Mouse (Mus musculus): ENCODE measurements at regions not wholly inside any gene's neighbourhood (a gene's known extent, or its start where the extent isn't known, plus 50 kb on each side); places are given as distances from the start of the nearest gene placed in this dataset.

DNA sequence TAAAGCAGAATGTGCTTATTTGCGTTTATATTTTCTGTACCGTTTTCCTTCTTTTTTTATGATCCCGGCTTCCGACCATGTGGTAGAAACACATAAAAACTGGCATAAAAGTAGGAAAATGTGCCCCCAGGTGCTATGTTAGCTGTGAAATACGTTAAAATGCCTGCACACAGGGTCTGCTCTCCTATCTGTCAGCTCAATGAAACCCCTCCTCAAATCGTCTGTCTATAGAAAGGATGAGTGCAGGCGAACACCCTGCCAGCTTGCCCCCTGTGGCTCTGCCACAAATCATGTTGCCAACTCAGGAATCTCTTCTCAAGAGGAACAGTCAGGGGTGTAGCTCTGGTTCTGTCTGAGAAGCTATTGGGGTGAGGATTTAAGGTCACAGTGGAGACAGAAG is 78.4 kb upstream of the Gria1 start:
- H3K4me1 ChIP-seq (ENCODE audit: control insufficient read depth in 1 of 2, insufficient read depth in 2 of 2), result no peaks in the 10 kb centered on the region
- H3K79me2 ChIP-seq (replicated peaks; ENCODE audit: control insufficient read depth, extremely low read depth, insufficient read depth, poor library complexity, severe bottlenecking), result no peaks in the 10 kb centered on the region
- H3K9me3 ChIP-seq (replicated peaks; ENCODE audit: low read length), result peaks cover 65% of the 10 kb centered on the region
- TF ChIP-seq MAFK (IDR thresholded peaks at IDR 0.05; ENCODE audit: insufficient replicate concordance, low read length) (no peak), BHLHE40 (IDR thresholded peaks at IDR 0.05; ENCODE audit: low read depth, low read length) (no peak), IRF4 (IDR thresholded peaks at IDR 0.05; ENCODE audit: low read depth, low read length) (no peak), ZC3H11A (IDR thresholded peaks at IDR 0.05; ENCODE audit: low read depth, low read length) (no peak), KAT2A (IDR thresholded peaks at IDR 0.05; ENCODE audit: insufficient replicate concordance, low read length) (no peak), ZKSCAN1 (IDR thresholded peaks at IDR 0.05; ENCODE audit: borderline replicate concordance, low read depth, low read length) (no peak), POLR2A (IDR thresholded peaks at IDR 0.05; ENCODE audit: low read depth, low read length) (no peak), JUN (IDR thresholded peaks at IDR 0.05; ENCODE audit: insufficient read depth, low read depth, low read length) (no peak), JUND (conservative IDR thresholded peaks at IDR 0.05; ENCODE audit: low read depth, low read length) (no peak), POLR2AphosphoS2 (IDR thresholded peaks at IDR 0.05; ENCODE audit: low read depth, low read length) (no peak), HCFC1 (IDR thresholded peaks at IDR 0.05; ENCODE audit: low read depth, low read length) (no peak), USF1 (IDR thresholded peaks at IDR 0.05; ENCODE audit: low read depth, low read length) (no peak)
- no peaks in the 10 kb centered on the region for H3K36me3 ChIP-seq (replicated peaks in 1 of 2; ENCODE audit: control insufficient read depth in 1 of 2, insufficient read depth in 1 of 2, low read length in 1 of 2)
- H3K27me3 ChIP-seq (replicated peaks), result no peaks in the 10 kb centered on the region
- H3K27ac ChIP-seq (ENCODE audit: insufficient read depth, low read depth), result no peak overlapping the region
- H3K4me2 ChIP-seq (ENCODE audit: insufficient read depth, low read depth, poor library complexity, severe bottlenecking), result no peak overlapping the region
- dilution Hi-C loops (cut with MboI; ENCODE audit: extremely low pct_ligation_motif_present, extremely low pct_unique_long_range_greater_than_20kb, low sequenced_read_pairs), result no loop called here
- H3K9ac ChIP-seq (ENCODE audit: insufficient read depth, low read depth), result no peak overlapping the region
- H3K4me3 ChIP-seq (replicated peaks in 1 of 3; ENCODE audit: low read depth in 2 of 3, low read length in 2 of 3, poor library complexity in 1 of 3), result no peak overlapping the region
- in situ Hi-C loops (cut with MboI; ENCODE audit: low pct_ligation_motif_present, low pct_unique_long_range_greater_than_20kb, low sequenced_read_pairs), result no loop called here
- no peak for DNase-seq (ENCODE audit: extremely low read depth)

DNA sequence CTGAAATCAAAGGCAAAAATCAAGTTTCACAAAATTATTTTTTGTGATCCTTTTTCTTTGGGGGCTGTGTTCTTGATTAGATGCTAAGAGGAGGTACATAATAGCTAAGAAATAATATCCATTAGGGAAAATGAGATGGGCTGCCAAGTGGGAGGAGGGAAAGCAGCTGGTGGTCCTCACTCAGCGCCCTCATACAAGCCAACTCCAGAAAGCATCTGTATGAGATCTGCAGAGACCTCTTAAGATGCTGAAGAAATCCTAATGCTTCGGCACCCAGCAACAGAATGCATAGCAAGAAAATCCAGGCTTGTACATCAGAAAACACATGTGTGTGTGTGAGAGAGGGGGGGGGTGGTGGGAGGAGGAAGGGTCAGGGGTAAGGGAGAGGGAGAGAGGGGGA is 58.8 kb upstream of the Gria1 start:
- H3K79me2 ChIP-seq (replicated peaks; ENCODE audit: control insufficient read depth, extremely low read depth, insufficient read depth, poor library complexity, severe bottlenecking), result no peaks in the 10 kb centered on the region
- H3K9me3 ChIP-seq (replicated peaks; ENCODE audit: low read length), result peaks cover 58% of the 10 kb centered on the region
- H3K27ac ChIP-seq (ENCODE audit: insufficient read depth, low read depth), result no peak overlapping the region
- H3K27me3 ChIP-seq (replicated peaks), result no peaks in the 10 kb centered on the region
- no peaks in the 10 kb centered on the region for H3K4me1 ChIP-seq (ENCODE audit: control insufficient read depth in 1 of 2, insufficient read depth in 2 of 2)
- in situ Hi-C loops (cut with MboI; ENCODE audit: low pct_ligation_motif_present, low pct_unique_long_range_greater_than_20kb, low sequenced_read_pairs) (no loop called here), dilution Hi-C loops (cut with MboI; ENCODE audit: extremely low pct_ligation_motif_present, extremely low pct_unique_long_range_greater_than_20kb, low sequenced_read_pairs) (no loop called here)
- H3K4me3 ChIP-seq (replicated peaks in 1 of 3; ENCODE audit: low read depth in 2 of 3, low read length in 2 of 3, poor library complexity in 1 of 3), result no peak overlapping the region
- H3K4me2 ChIP-seq (ENCODE audit: insufficient read depth, low read depth, poor library complexity, severe bottlenecking), result no peak overlapping the region
- no peak for DNase-seq (ENCODE audit: extremely low read depth)
- H3K9ac ChIP-seq (ENCODE audit: insufficient read depth, low read depth), result no peak overlapping the region
- TF ChIP-seq EP300 (IDR thresholded peaks at IDR 0.05; ENCODE audit: low read length) (no peak), ZNF384 (IDR thresholded peaks at IDR 0.05; ENCODE audit: low read depth, low read length) (no peak), GABPA (IDR thresholded peaks at IDR 0.05; ENCODE audit: insufficient replicate concordance, low read depth, low read length) (no peak), PAX5 (IDR thresholded peaks at IDR 0.05; ENCODE audit: low read length) (no peak), JUND (conservative IDR thresholded peaks at IDR 0.05; ENCODE audit: low read depth, low read length) (no peak), ZC3H11A (IDR thresholded peaks at IDR 0.05; ENCODE audit: low read depth, low read length) (no peak), MAFK (IDR thresholded peaks at IDR 0.05; ENCODE audit: insufficient replicate concordance, low read length) (no peak), ELF1 (IDR thresholded peaks at IDR 0.05; ENCODE audit: low read depth, low read length) (no peak), NELFE (IDR thresholded peaks at IDR 0.05; ENCODE audit: low read depth, low read length) (no peak), USF2 (conservative IDR thresholded peaks at IDR 0.05; ENCODE audit: low read depth, low read length) (no peak), CHD1 (IDR thresholded peaks at IDR 0.05; ENCODE audit: low read depth, low read length) (no peak), JUN (IDR thresholded peaks at IDR 0.05; ENCODE audit: insufficient read depth, low read depth, low read length) (no peak), SIN3A (IDR thresholded peaks at IDR 0.05; ENCODE audit: low read length) (no peak), MYC (IDR thresholded peaks at IDR 0.05; ENCODE audit: low read depth, low read length) (no peak), E2F4 (IDR thresholded peaks at IDR 0.05; ENCODE audit: insufficient replicate concordance, low read depth, low read length) (no peak), ZMIZ1 (IDR thresholded peaks at IDR 0.05; ENCODE audit: low read depth, low read length) (no peak), IRF4 (IDR thresholded peaks at IDR 0.05; ENCODE audit: low read depth, low read length) (no peak)
- H3K36me3 ChIP-seq (replicated peaks in 1 of 2; ENCODE audit: control insufficient read depth in 1 of 2, insufficient read depth in 1 of 2, low read length in 1 of 2), result no peaks in the 10 kb centered on the region
